Mouse (Mus musculus): ENCODE results near the gene Strn4.

- TF ChIP-seq POLR2A (IDR thresholded peaks at IDR 0.05; ENCODE audit: insufficient read depth, low read depth, low read length) (no peak), CTCF (IDR thresholded peaks at IDR 0.05) (peak; percentile 77), EP300 (IDR thresholded peaks at IDR 0.05; ENCODE audit: insufficient read depth, low read depth, low read length) (no peak)
These were observed 3.2 kb upstream of the Strn4 start for GRCm38 (mm10) chr7:16812505-16812904.

Data from heart, adult 2 months (tissue).